Mouse (Mus musculus) liver, embryonic 11.5 days (tissue): ENCODE measurements around the gene Rnf20. TPM values are rescaled to one million over a fixed set of nuclear protein-coding genes. Genes with fewer than 3 reads are reported as not detected.

ENCODE experiments used
- ATAC-seq: fragments of 200-750 bp; cut with Nextera tagmentation; replicated peaks from 2 replicates; pipeline ENCODE4 v1.8.0; 2017; ENCODE audit warnings: moderate number of reproducible peaks, mild to moderate bottlenecking, moderate TSS enrichment, moderate library complexity; ENCODE audit not compliant: low FRiP score
- DNase-seq: peaks from one replicate; pipeline ENCODE4 v3.0.0-alpha.2; 2017; ENCODE audit warnings: low spot score
- H3K27ac ChIP-seq: fragments of 300-500 bp; sonication (generic); 2 replicates; pipeline ENCODE4 v1.5.1; 2014; ENCODE audit warnings: mild to moderate bottlenecking, low read depth, low read length, control low read depth
- H3K27me3 ChIP-seq: fragments of 300-500 bp; sonication (generic); replicated peaks from 2 replicates; pipeline ENCODE4 v1.6.1; 2014; ENCODE audit warnings: low read length, mixed read lengths; ENCODE audit not compliant: control insufficient read depth, insufficient read depth
- H3K36me3 ChIP-seq: fragments of 300-500 bp; sonication (generic); 2 replicates; pipeline ENCODE4 v1.6.1; 2014; ENCODE audit warnings: mild to moderate bottlenecking, low read length, moderate library complexity, mixed read lengths; ENCODE audit not compliant: control insufficient read depth, insufficient read depth
- H3K4me1 ChIP-seq: fragments of 300-500 bp; sonication (generic); replicated peaks from 2 replicates; pipeline ENCODE4 v1.6.1; 2014; ENCODE audit warnings: low read length, mixed read lengths; ENCODE audit not compliant: control insufficient read depth, insufficient read depth
- H3K4me2 ChIP-seq: fragments of 300-500 bp; sonication (generic); 2 replicates; pipeline ENCODE4 v1.6.1; 2014; ENCODE audit warnings: mild to moderate bottlenecking, control low read depth, moderate library complexity
- H3K4me3 ChIP-seq: fragments of 300-500 bp; sonication (generic); 2 replicates; pipeline ENCODE4 v1.5.1; 2014; ENCODE audit warnings: low read depth, low read length, control low read depth
- H3K9ac ChIP-seq: fragments of 300-500 bp; sonication (generic); 2 replicates; pipeline ENCODE4 v1.6.1; 2014; ENCODE audit warnings: low read depth, low read length, control low read depth
- H3K9me3 ChIP-seq: fragments of 300-500 bp; sonication (generic); 2 replicates; pipeline ENCODE4 v1.6.1; 2016; ENCODE audit warnings: low read length, inconsistent platforms, mixed read lengths; ENCODE audit not compliant: control insufficient read depth
- WGBS: fragments of 180-500 bp; shearing (Covaris S2); extraction: QIAGEN DNeasy Blood & Tissue Kit; methylation state at CpG from one replicate; pipeline ENCODE4 v1.1.7; 2014; 5-methylcytosine and 5-hydroxymethylcytosine counted together
- polyA plus RNA-seq: library from polyadenylated mRNA; unstranded; fragments of >200 nt; fragmentation: Nextera tagmentation; extraction: Ambion mirVana; gene quantifications from 2 replicates; pipeline ENCODE4 v1.2.1, GENCODE M21; 2014

Gene Rnf20
- polyA plus RNA-seq, 1 experiment from 2014 or later: 43.1 TPM

- H3K4me3 ChIP-seq: no peak overlapping the region
- peaks cover 4% of the 10 kb centered on the region; the same call in 1 of the 2 replicates for H3K4me1 ChIP-seq
- no peaks in the 10 kb centered on the region for H3K36me3 ChIP-seq
- no peaks in the 10 kb centered on the region for H3K9me3 ChIP-seq
- H3K9ac ChIP-seq: no peak overlapping the region
- DNase-seq (peak; percentile 61), ATAC-seq (no peak)
- no peak overlapping the region for H3K27ac ChIP-seq
- no peaks in the 10 kb centered on the region for H3K27me3 ChIP-seq
- H3K4me2 ChIP-seq: no peak overlapping the region
- 3% methylated on average over 3 of the region's 3 CpGs for WGBS
Observed at GRCm38 (mm10) chr4:49626973-49627372, 4.8 kb upstream of the Rnf20 start.

GRCm38 (mm10) chr4:49628941-49629340 lies 2.9 kb upstream of the Rnf20 start:
- H3K9ac ChIP-seq: no peak overlapping the region
- no peaks in the 10 kb centered on the region for H3K36me3 ChIP-seq
- H3K9me3 ChIP-seq: no peaks in the 10 kb centered on the region
- 82% methylated on average over 5 of the region's 5 CpGs for WGBS
- H3K27me3 ChIP-seq: no peaks in the 10 kb centered on the region
- DNase-seq (no peak), ATAC-seq (no peak)
- H3K27ac ChIP-seq: no peak overlapping the region
- H3K4me1 ChIP-seq: peaks cover 9% of the 10 kb centered on the region; the same call in 1 of the 2 replicates
- H3K4me3 ChIP-seq: no peak overlapping the region
- no peak overlapping the region for H3K4me2 ChIP-seq

- Histone ChIP-seq H3K27me3 (no peaks in the 10 kb centered on the region), H3K4me2 (peak overlapping the region; percentile 69), H3K9ac (peak overlapping the region; percentile 79), H3K36me3 (peaks cover 15% of the 10 kb centered on the region; the same call in 1 of the 2 replicates), H3K4me3 (peak overlapping the region; percentile 83), H3K27ac (peak overlapping the region; percentile 66), H3K4me1 (peaks cover 5% of the 10 kb centered on the region; the same call in 1 of the 2 replicates), H3K9me3 (no peaks in the 10 kb centered on the region)
- under 1% methylated on average over 30 of the region's 30 CpGs for WGBS
- DNase-seq: no peak
- ATAC-seq: peak; percentile 66
Observed at GRCm38 (mm10) chr4:49632139-49632481, 304 bp downstream of the Rnf20 start.

- H3K4me3 ChIP-seq: no peak overlapping the region
- peaks cover 35% of the 10 kb centered on the region for H3K36me3 ChIP-seq
- no peaks in the 10 kb centered on the region for H3K9me3 ChIP-seq
- no peak overlapping the region for H3K27ac ChIP-seq
- H3K9ac ChIP-seq: no peak overlapping the region
- no peak for DNase-seq
- no peak for ATAC-seq
- peaks cover 5% of the 10 kb centered on the region; the same call in 1 of the 2 replicates for H3K4me1 ChIP-seq
- no peak overlapping the region for H3K4me2 ChIP-seq
- WGBS: 93% methylated on average over 11 of the region's 11 CpGs
- no peaks in the 10 kb centered on the region for H3K27me3 ChIP-seq
Observed at GRCm38 (mm10) chr4:49637821-49638220, 6.0 kb downstream of the Rnf20 start.

GRCm38 (mm10) chr4:49639913-49640312 lies 8.1 kb downstream of the Rnf20 start:
- Histone ChIP-seq H3K4me1 (no peaks in the 10 kb centered on the region), H3K27ac (no peak overlapping the region), H3K9ac (no peak overlapping the region), H3K9me3 (no peaks in the 10 kb centered on the region), H3K4me2 (no peak overlapping the region), H3K36me3 (peaks cover 36% of the 10 kb centered on the region), H3K27me3 (no peaks in the 10 kb centered on the region), H3K4me3 (no peak overlapping the region)
- WGBS: 33% methylated on average over 2 of the region's 2 CpGs
- ATAC-seq: peak; percentile 91
- no peak for DNase-seq

GRCm38 (mm10) chr4:49659421-49659820 lies 27.6 kb downstream of the Rnf20 start:
- H3K4me2 ChIP-seq: no peak overlapping the region
- no peaks in the 10 kb centered on the region for H3K9me3 ChIP-seq
- H3K27ac ChIP-seq: no peak overlapping the region
- no peak for DNase-seq
- no peak overlapping the region for H3K4me3 ChIP-seq
- no peak overlapping the region for H3K9ac ChIP-seq
- H3K4me1 ChIP-seq: no peaks in the 10 kb centered on the region
- H3K36me3 ChIP-seq: peaks cover 23% of the 10 kb centered on the region
- 100% methylated on average over 1 of the region's 1 CpGs for WGBS
- ATAC-seq: no peak
- no peaks in the 10 kb centered on the region for H3K27me3 ChIP-seq

- no peak for DNase-seq
- Histone ChIP-seq H3K9me3 (no peaks in the 10 kb centered on the region), H3K9ac (no peak overlapping the region), H3K4me2 (no peak overlapping the region), H3K27ac (no peak overlapping the region), H3K36me3 (peaks cover 11% of the 10 kb centered on the region; the same call in 1 of the 2 replicates), H3K27me3 (no peaks in the 10 kb centered on the region), H3K4me3 (no peak overlapping the region), H3K4me1 (no peaks in the 10 kb centered on the region)
- ATAC-seq: no peak
- 92% methylated on average over 9 of the region's 9 CpGs for WGBS
Observed at GRCm38 (mm10) chr4:49661664-49662063, 29.9 kb downstream of the Rnf20 start.

- Histone ChIP-seq H3K9ac (no peak overlapping the region), H3K4me1 (no peaks in the 10 kb centered on the region), H3K27me3 (no peaks in the 10 kb centered on the region), H3K4me2 (no peak overlapping the region), H3K27ac (no peak overlapping the region), H3K9me3 (no peaks in the 10 kb centered on the region), H3K36me3 (peaks cover 10% of the 10 kb centered on the region; the same call in 1 of the 2 replicates), H3K4me3 (no peak overlapping the region)
- ATAC-seq (no peak), DNase-seq (no peak)
- 84% methylated on average over 4 of the region's 4 CpGs for WGBS
Observed at GRCm38 (mm10) chr4:49662231-49662630, 30.4 kb downstream of the Rnf20 start.

GRCm38 (mm10) chr4:49664850-49665249 lies 33.0 kb downstream of the Rnf20 start:
- no peak for DNase-seq
- Histone ChIP-seq H3K27me3 (no peaks in the 10 kb centered on the region), H3K4me3 (no peak overlapping the region), H3K4me2 (no peak overlapping the region), H3K9me3 (no peaks in the 10 kb centered on the region), H3K4me1 (no peaks in the 10 kb centered on the region), H3K27ac (no peak overlapping the region), H3K36me3 (0 out of 2 replicates have a peak, but pooled peaks cover 7% of the 10 kb centered on the region), H3K9ac (no peak overlapping the region)
- no peak for ATAC-seq
- 88% methylated on average over 5 of the region's 5 CpGs for WGBS
